Mouse (Mus musculus) olfactory bulb, adult 2 months (tissue): ENCODE results near the gene Dcaf8.

ENCODE experiments used
- CTCF ChIP-seq: fragments of 200-500 bp; IDR thresholded peaks from 2 replicates; pipeline ENCODE4 v1.5.1; 2012; ENCODE audit warnings: low read depth, mild to moderate bottlenecking, low read length, moderate library complexity; ENCODE audit not compliant: insufficient read depth
- POLR2A ChIP-seq: fragments of 200-500 bp; IDR thresholded peaks from 2 replicates; pipeline ENCODE4 v1.6.1; 2012; ENCODE audit warnings: mild to moderate bottlenecking, low read depth, low read length, moderate library complexity; ENCODE audit not compliant: insufficient read depth

DNA sequence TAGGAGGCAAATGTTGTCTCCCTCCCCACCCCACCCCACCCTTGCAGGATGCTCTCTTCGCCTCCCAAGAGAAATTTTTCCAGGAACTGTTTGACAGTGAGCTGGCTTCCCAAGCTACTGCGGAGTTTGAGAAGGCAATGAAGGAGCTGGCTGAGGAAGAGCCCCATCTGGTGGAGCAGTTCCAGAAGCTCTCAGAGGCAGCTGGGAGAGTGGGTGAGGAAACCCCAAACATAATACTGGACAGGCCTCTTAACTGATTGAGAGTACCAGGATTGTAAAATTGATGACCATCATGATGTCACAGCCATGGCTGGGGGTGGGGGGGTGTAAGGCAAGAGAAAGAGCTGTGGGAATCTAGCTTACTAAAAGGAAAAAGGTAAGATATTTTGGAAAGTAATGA is 18.8 kb upstream of the Dcaf8 start:
- TF ChIP-seq CTCF = no peak
- no peak for TF ChIP-seq POLR2A
